Mouse (Mus musculus) E14TG2a.4 (cell line): Measurements from ENCODE around the gene Lrrc9.

Experiments used
- CTCF ChIP-seq: conservative IDR thresholded peaks from 2 replicates; pipeline ENCODE4 v1.5.1; 2014; ENCODE audit warnings: low read length
- NANOG ChIP-seq: IDR thresholded peaks from 2 replicates; pipeline ENCODE4 v1.6.1; 2014; ENCODE audit warnings: borderline replicate concordance, low read length, mixed read lengths
- POU5F1 ChIP-seq: IDR thresholded peaks from 2 replicates; pipeline ENCODE4 v1.6.1; 2014; ENCODE audit warnings: low read length, borderline replicate concordance

GRCm38 (mm10) chr12:72535599-72535998 is 93.9 kb downstream of the Lrrc9 start:
- TF ChIP-seq CTCF (no peak), POU5F1 (no peak), NANOG (no peak)
